Mouse (Mus musculus): ENCODE results near the gene Esyt2. TPM values are rescaled to one million over a fixed set of nuclear protein-coding genes. Genes with fewer than 3 reads are reported as not detected.

Esyt2 gene
- 16.2 and 16.8 TPM in 2 replicates for polyA plus RNA-seq (2014; fragmentation: Nextera tagmentation; extraction: Ambion mirVana)

GRCm38 (mm10) chr12:116280653-116281364 lies at the start of gene Esyt2:
Esyt2 (plus strand) TSS chr12:116281196.
- peak within 1 kb of the TSS; percentile 98 for H3K4me2 ChIP-seq (ENCODE audit: low read length)
- H3K36me3 ChIP-seq (ENCODE audit: control insufficient read depth, insufficient read depth, low read length): no peaks in the 10 kb centered on the region; the same call in 1 of the 2 replicates
- ATAC-seq (ENCODE audit: insufficient number of reproducible peaks, insufficient read depth, low FRiP score, low read depth): peak; percentile 98
- peak within 1 kb of the TSS; percentile 91 to 99 for H3K27ac ChIP-seq (replicated peaks in 1 of 2; ENCODE audit: control insufficient read depth in 1 of 2, insufficient read depth in 1 of 2, low read depth in 2 of 2, low read length in 2 of 2)
- H3K9ac ChIP-seq (ENCODE audit: low read length): peak within 1 kb of the TSS; percentile 97
- WGBS: under 1% methylated on average over 68 of the region's 68 CpGs
- peaks cover 0 to 9% of the 10 kb centered on the region in 2 experiments; a peak in 2 of 4 replicates for H3K4me1 ChIP-seq (ENCODE audit: control insufficient read depth in 2 of 2, insufficient read depth in 2 of 2, low read length in 2 of 2)
- 0 out of 2 replicates have a peak, but pooled peaks cover 4% of the 10 kb centered on the region for H3K27me3 ChIP-seq (ENCODE audit: control insufficient read depth, insufficient read depth, low read length)
- peak within 1 kb of the TSS; percentile 76 to 99 for H3K4me3 ChIP-seq (ENCODE audit: control insufficient read depth in 1 of 2, insufficient read depth in 1 of 2, low read depth in 1 of 2, low read length in 2 of 2)
- H3K9me3 ChIP-seq (ENCODE audit: control insufficient read depth, low read length): no peaks in the 10 kb centered on the region

- Histone ChIP-seq H3K27ac (replicated peaks in 1 of 2; ENCODE audit: control insufficient read depth in 1 of 2, insufficient read depth in 1 of 2, low read depth in 2 of 2, low read length in 2 of 2) (no peak overlapping the region), H3K4me2 (ENCODE audit: low read length) (peak overlapping the region; percentile 39), H3K9me3 (ENCODE audit: control insufficient read depth, low read length) (no peaks in the 10 kb centered on the region), H3K9ac (ENCODE audit: low read length) (no peak overlapping the region), H3K4me3 (ENCODE audit: control insufficient read depth in 1 of 2, insufficient read depth in 1 of 2, low read depth in 1 of 2, low read length in 2 of 2) (no peak overlapping the region), H3K27me3 (ENCODE audit: control insufficient read depth, insufficient read depth, low read length) (no peaks in the 10 kb centered on the region), H3K4me1 (ENCODE audit: control insufficient read depth in 2 of 2, insufficient read depth in 2 of 2, low read length in 2 of 2) (no peaks in the 10 kb centered on the region), H3K36me3 (ENCODE audit: control insufficient read depth, insufficient read depth, low read length) (0 out of 2 replicates have a peak, but pooled peaks cover 2% of the 10 kb centered on the region)
- ATAC-seq (ENCODE audit: insufficient number of reproducible peaks, insufficient read depth, low FRiP score, low read depth): no peak
- 31% methylated on average over 12 of the region's 12 CpGs for WGBS
Measured at GRCm38 (mm10) chr12:116231612-116232011, 49.4 kb upstream of the Esyt2 start.

GRCm38 (mm10) chr12:116232061-116232460 lies 48.9 kb upstream of the Esyt2 start:
- WGBS: 62% methylated on average over 1 of the region's 1 CpGs

GRCm38 (mm10) chr12:116235356-116235755 lies 45.6 kb upstream of the Esyt2 start:
- H3K27me3 ChIP-seq (ENCODE audit: control insufficient read depth, insufficient read depth, low read length): no peaks in the 10 kb centered on the region
- no peak overlapping the region for H3K4me3 ChIP-seq (ENCODE audit: control insufficient read depth in 1 of 2, insufficient read depth in 1 of 2, low read depth in 1 of 2, low read length in 2 of 2)
- H3K4me2 ChIP-seq (ENCODE audit: low read length): no peak overlapping the region
- no peaks in the 10 kb centered on the region for H3K4me1 ChIP-seq (ENCODE audit: control insufficient read depth in 2 of 2, insufficient read depth in 2 of 2, low read length in 2 of 2)
- H3K27ac ChIP-seq (replicated peaks in 1 of 2; ENCODE audit: control insufficient read depth in 1 of 2, insufficient read depth in 1 of 2, low read depth in 2 of 2, low read length in 2 of 2): no peak overlapping the region
- 53% methylated on average over 4 of the region's 4 CpGs for WGBS
- no peaks in the 10 kb centered on the region for H3K9me3 ChIP-seq (ENCODE audit: control insufficient read depth, low read length)
- H3K36me3 ChIP-seq (ENCODE audit: control insufficient read depth, insufficient read depth, low read length): 0 out of 2 replicates have a peak, but pooled peaks cover 2% of the 10 kb centered on the region
- no peak for ATAC-seq (ENCODE audit: insufficient number of reproducible peaks, insufficient read depth, low FRiP score, low read depth)
- no peak overlapping the region for H3K9ac ChIP-seq (ENCODE audit: low read length)

More at GRCm38 (mm10) chr12:116232061-116232460, 48.9 kb upstream of the Esyt2 start:
- Histone ChIP-seq H3K9me3 (ENCODE audit: control insufficient read depth, low read length) (no peaks in the 10 kb centered on the region), H3K27me3 (ENCODE audit: control insufficient read depth, insufficient read depth, low read length) (no peaks in the 10 kb centered on the region), H3K4me2 (ENCODE audit: low read length) (no peak overlapping the region), H3K36me3 (ENCODE audit: control insufficient read depth, insufficient read depth, low read length) (no peaks in the 10 kb centered on the region), H3K4me1 (ENCODE audit: control insufficient read depth in 2 of 2, insufficient read depth in 2 of 2, low read length in 2 of 2) (no peaks in the 10 kb centered on the region), H3K27ac (replicated peaks in 1 of 2; ENCODE audit: control insufficient read depth in 1 of 2, insufficient read depth in 1 of 2, low read depth in 2 of 2, low read length in 2 of 2) (no peak overlapping the region), H3K9ac (ENCODE audit: low read length) (no peak overlapping the region), H3K4me3 (ENCODE audit: control insufficient read depth in 1 of 2, insufficient read depth in 1 of 2, low read depth in 1 of 2, low read length in 2 of 2) (no peak overlapping the region)
- ATAC-seq (ENCODE audit: insufficient number of reproducible peaks, insufficient read depth, low FRiP score, low read depth): no peak

GRCm38 (mm10) chr12:116236658-116237057 lies 44.3 kb upstream of the Esyt2 start:
- Histone ChIP-seq H3K4me3 (ENCODE audit: control insufficient read depth in 1 of 2, insufficient read depth in 1 of 2, low read depth in 1 of 2, low read length in 2 of 2) (no peak overlapping the region), H3K4me2 (ENCODE audit: low read length) (no peak overlapping the region), H3K9me3 (ENCODE audit: control insufficient read depth, low read length) (no peaks in the 10 kb centered on the region), H3K36me3 (ENCODE audit: control insufficient read depth, insufficient read depth, low read length) (0 out of 2 replicates have a peak, but pooled peaks cover 4% of the 10 kb centered on the region), H3K4me1 (ENCODE audit: control insufficient read depth in 2 of 2, insufficient read depth in 2 of 2, low read length in 2 of 2) (no peaks in the 10 kb centered on the region), H3K9ac (ENCODE audit: low read length) (no peak overlapping the region), H3K27ac (replicated peaks in 1 of 2; ENCODE audit: control insufficient read depth in 1 of 2, insufficient read depth in 1 of 2, low read depth in 2 of 2, low read length in 2 of 2) (no peak overlapping the region), H3K27me3 (ENCODE audit: control insufficient read depth, insufficient read depth, low read length) (no peaks in the 10 kb centered on the region)
- 68% methylated on average over 3 of the region's 3 CpGs for WGBS
- ATAC-seq (ENCODE audit: insufficient number of reproducible peaks, insufficient read depth, low FRiP score, low read depth): no peak

GRCm38 (mm10) chr12:116238370-116238769 lies 42.6 kb upstream of the Esyt2 start:
- no peak overlapping the region for H3K27ac ChIP-seq (replicated peaks in 1 of 2; ENCODE audit: control insufficient read depth in 1 of 2, insufficient read depth in 1 of 2, low read depth in 2 of 2, low read length in 2 of 2)
- H3K4me2 ChIP-seq (ENCODE audit: low read length): no peak overlapping the region
- H3K4me1 ChIP-seq (ENCODE audit: control insufficient read depth in 2 of 2, insufficient read depth in 2 of 2, low read length in 2 of 2): no peaks in the 10 kb centered on the region
- H3K36me3 ChIP-seq (ENCODE audit: control insufficient read depth, insufficient read depth, low read length): 0 out of 2 replicates have a peak, but pooled peaks cover 4% of the 10 kb centered on the region
- no peak for ATAC-seq (ENCODE audit: insufficient number of reproducible peaks, insufficient read depth, low FRiP score, low read depth)
- H3K4me3 ChIP-seq (ENCODE audit: control insufficient read depth in 1 of 2, insufficient read depth in 1 of 2, low read depth in 1 of 2, low read length in 2 of 2): no peak overlapping the region
- no peaks in the 10 kb centered on the region for H3K27me3 ChIP-seq (ENCODE audit: control insufficient read depth, insufficient read depth, low read length)
- H3K9me3 ChIP-seq (ENCODE audit: control insufficient read depth, low read length): no peaks in the 10 kb centered on the region
- no peak overlapping the region for H3K9ac ChIP-seq (ENCODE audit: low read length)

- H3K36me3 ChIP-seq (ENCODE audit: control insufficient read depth, insufficient read depth, low read length): 0 out of 2 replicates have a peak, but pooled peaks cover 4% of the 10 kb centered on the region
- no peaks in the 10 kb centered on the region for H3K27me3 ChIP-seq (ENCODE audit: control insufficient read depth, insufficient read depth, low read length)
- no peak overlapping the region for H3K9ac ChIP-seq (ENCODE audit: low read length)
- no peak overlapping the region for H3K4me2 ChIP-seq (ENCODE audit: low read length)
- no peak overlapping the region for H3K27ac ChIP-seq (replicated peaks in 1 of 2; ENCODE audit: control insufficient read depth in 1 of 2, insufficient read depth in 1 of 2, low read depth in 2 of 2, low read length in 2 of 2)
- WGBS: 80% methylated on average over 3 of the region's 3 CpGs
- no peaks in the 10 kb centered on the region for H3K9me3 ChIP-seq (ENCODE audit: control insufficient read depth, low read length)
- no peaks in the 10 kb centered on the region for H3K4me1 ChIP-seq (ENCODE audit: control insufficient read depth in 2 of 2, insufficient read depth in 2 of 2, low read length in 2 of 2)
- H3K4me3 ChIP-seq (ENCODE audit: control insufficient read depth in 1 of 2, insufficient read depth in 1 of 2, low read depth in 1 of 2, low read length in 2 of 2): no peak overlapping the region
- ATAC-seq (ENCODE audit: insufficient number of reproducible peaks, insufficient read depth, low FRiP score, low read depth): no peak
Measured at GRCm38 (mm10) chr12:116238803-116239202, 42.2 kb upstream of the Esyt2 start.
